Mouse (Mus musculus) liver, adult (tissue): ENCODE results near the gene Gm10974.

Source experiments
- GATA4 ChIP-seq: IDR thresholded peaks from 2 replicates; pipeline ENCODE4 v1.6.1; 2014; ENCODE audit warnings: mild to moderate bottlenecking, low read length; ENCODE audit not compliant: insufficient replicate concordance

Gene Gm10974

GRCm38 (mm10) chr7:66348588-66348987 is 17.1 kb upstream of the Gm10974 start:
- no peak for TF ChIP-seq GATA4

GRCm38 (mm10) chr7:66349670-66350069 is 16.0 kb upstream of the Gm10974 start:
- TF ChIP-seq GATA4, result no peak

GRCm38 (mm10) chr7:66351074-66351473 is 14.6 kb upstream of the Gm10974 start:
- no peak for TF ChIP-seq GATA4

GRCm38 (mm10) chr7:66354911-66355310 is 10.8 kb upstream of the Gm10974 start:
- no peak for TF ChIP-seq GATA4

GRCm38 (mm10) chr7:66355791-66356522 is 9.7 kb upstream of the Gm10974 start:
- TF ChIP-seq GATA4, result no peak

- no peak for TF ChIP-seq GATA4
These were observed 7.2 kb upstream of the Gm10974 start for GRCm38 (mm10) chr7:66358461-66358860.

- no peak for TF ChIP-seq GATA4
These were observed 6.7 kb upstream of the Gm10974 start for GRCm38 (mm10) chr7:66359044-66359443.

- TF ChIP-seq GATA4, result no peak
These were observed 1.2 kb upstream of the Gm10974 start for GRCm38 (mm10) chr7:66364491-66364890.

GRCm38 (mm10) chr7:66365411-66365810 is 294 bp upstream of the Gm10974 start:
- TF ChIP-seq GATA4, result no peak

- no peak for TF ChIP-seq GATA4
These were observed 3.6 kb downstream of the Gm10974 start for GRCm38 (mm10) chr7:66369071-66369933.

- no peak for TF ChIP-seq GATA4
These were observed 4.3 kb downstream of the Gm10974 start for GRCm38 (mm10) chr7:66369934-66370445.

GRCm38 (mm10) chr7:66370970-66371369 is 5.3 kb downstream of the Gm10974 start:
- TF ChIP-seq GATA4, result no peak

GRCm38 (mm10) chr7:66373391-66373790 is 7.7 kb downstream of the Gm10974 start:
- TF ChIP-seq GATA4, result no peak

GRCm38 (mm10) chr7:66375736-66376135 is 10.0 kb downstream of the Gm10974 start:
- TF ChIP-seq GATA4, result no peak

- TF ChIP-seq GATA4, result no peak
These were observed 10.9 kb downstream of the Gm10974 start for GRCm38 (mm10) chr7:66376560-66376959.

- TF ChIP-seq GATA4, result no peak
These were observed 18.5 kb downstream of the Gm10974 start for GRCm38 (mm10) chr7:66384213-66384612.

- TF ChIP-seq GATA4, result no peak
These were observed 19.2 kb downstream of the Gm10974 start for GRCm38 (mm10) chr7:66384891-66385290.

GRCm38 (mm10) chr7:66385826-66386225 is 20.1 kb downstream of the Gm10974 start:
- no peak for TF ChIP-seq GATA4
